Mouse (Mus musculus): Measurements from ENCODE around the gene Mrps18b.
A peak's percentile ranks its signal among the peaks of the same experiment; 100 is the strongest.

The Mrps18b gene

DNA sequence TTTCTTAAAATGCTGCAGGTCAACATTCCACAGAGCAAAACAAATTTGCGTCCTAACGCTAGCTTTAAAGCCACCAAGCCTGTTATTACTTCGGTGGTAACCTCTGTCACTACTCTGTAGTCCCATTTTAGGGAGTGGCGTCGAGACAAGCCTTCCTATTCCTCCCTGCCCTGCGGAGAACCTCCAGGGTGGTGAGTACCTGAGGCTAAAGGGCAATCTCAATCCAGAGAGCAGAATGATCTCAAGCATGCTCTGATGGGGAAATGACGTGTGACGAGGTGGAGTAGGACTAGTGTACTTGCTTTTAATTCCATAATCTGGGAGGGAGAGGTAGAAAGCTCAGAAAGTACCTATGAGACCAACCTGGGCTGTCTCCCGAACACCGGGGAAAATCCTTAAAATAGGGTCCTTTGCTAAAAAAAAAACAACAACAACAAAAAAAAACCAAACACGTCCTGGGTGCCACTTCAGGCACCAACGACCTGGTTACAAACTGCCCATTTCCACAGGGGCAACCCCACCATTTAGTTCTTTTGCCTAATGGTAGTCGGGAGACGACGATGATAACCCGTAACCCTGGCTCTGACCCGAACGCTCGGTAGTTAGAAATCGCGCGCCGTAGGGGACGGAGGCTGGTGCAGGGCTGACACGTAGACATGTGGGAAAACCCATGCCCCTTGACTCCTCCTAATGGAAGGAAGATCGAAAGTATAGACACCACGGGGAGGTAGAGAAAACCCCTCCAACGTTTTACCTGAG, 472 bp downstream of the Mrps18b start:
- TF ChIP-seq NANOG (IDR thresholded peaks at IDR 0.05; ENCODE audit: borderline replicate concordance, low read length), result no peak
- TF ChIP-seq CTCF (conservative IDR thresholded peaks at IDR 0.05; ENCODE audit: low read length), result no peak; the same call in 1 of the 2 replicates
- no peak for TF ChIP-seq POU5F1 (IDR thresholded peaks at IDR 0.05; ENCODE audit: borderline replicate concordance, low read length)
- peak overlapping the region; percentile 99 for H3K4me3 ChIP-seq (replicated peaks; ENCODE audit: low read length)
- peaks cover 70% of the 10 kb centered on the region for H3K36me3 ChIP-seq (ENCODE audit: insufficient read depth, low read length)
- no peaks in the 10 kb centered on the region for H3K9me3 ChIP-seq (ENCODE audit: low read length)
- peaks cover 56% of the 10 kb centered on the region for H3K4me1 ChIP-seq (replicated peaks; ENCODE audit: low read depth, low read length)
- no peaks in the 10 kb centered on the region for H3K27me3 ChIP-seq (ENCODE audit: insufficient read depth, low read length)

DNA sequence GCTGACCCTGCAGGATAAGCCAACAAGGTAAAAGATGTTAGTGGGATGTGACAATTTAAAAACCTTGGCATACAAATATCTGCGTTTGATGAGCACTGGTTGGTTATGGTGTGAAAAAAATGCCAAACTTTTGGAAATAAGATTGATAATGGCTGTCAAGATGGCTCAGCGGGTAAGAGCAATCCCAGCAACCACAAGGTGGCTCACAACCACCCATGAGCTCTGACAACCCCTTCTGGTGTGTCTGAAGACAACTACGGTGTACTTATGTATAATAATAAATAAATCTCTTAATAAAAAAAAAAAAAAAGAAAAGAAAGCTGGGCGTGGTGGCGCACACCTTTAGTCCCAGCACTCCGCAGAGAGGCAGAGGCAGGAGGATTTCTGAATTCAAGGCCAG, 1.2 kb downstream of the Mrps18b start:
- Histone ChIP-seq H3K4me1 (replicated peaks; ENCODE audit: low read depth, low read length) (peaks cover 51% of the 10 kb centered on the region), H3K9me3 (ENCODE audit: low read length) (no peaks in the 10 kb centered on the region), H3K36me3 (ENCODE audit: insufficient read depth, low read length) (peaks cover 67% of the 10 kb centered on the region), H3K4me3 (replicated peaks; ENCODE audit: low read length) (peak overlapping the region; percentile 99), H3K27me3 (ENCODE audit: insufficient read depth, low read length) (no peaks in the 10 kb centered on the region)
- TF ChIP-seq POU5F1 (IDR thresholded peaks at IDR 0.05; ENCODE audit: borderline replicate concordance, low read length), result no peak
- no peak for TF ChIP-seq CTCF (conservative IDR thresholded peaks at IDR 0.05; ENCODE audit: low read length)
- TF ChIP-seq NANOG (IDR thresholded peaks at IDR 0.05; ENCODE audit: borderline replicate concordance, low read length), result no peak

DNA sequence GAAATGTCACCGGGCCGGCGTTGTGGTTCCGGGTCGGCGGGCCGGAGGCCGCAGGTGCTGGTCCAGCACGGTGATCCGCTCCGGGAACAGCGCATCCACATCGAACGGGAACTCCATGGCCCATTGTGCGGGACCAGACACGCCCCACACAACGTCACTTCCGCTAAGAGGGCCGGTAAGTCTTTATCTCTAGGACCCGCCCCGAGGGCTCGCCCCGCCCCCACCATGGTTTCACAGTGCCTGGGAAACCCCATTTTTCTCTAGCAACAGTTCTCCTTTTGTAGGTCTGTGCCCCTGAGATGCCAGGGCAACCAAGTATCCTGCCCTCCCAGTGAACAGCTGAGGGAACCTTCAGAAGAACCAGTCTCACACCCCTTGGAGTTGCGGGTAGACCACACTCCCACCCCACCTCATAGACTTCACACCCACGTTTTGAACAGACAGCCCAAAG, 6.2 kb downstream of the Mrps18b start, which contains the start of gene Atat1:
TSS of gene Atat1 (minus strand) at position 157 of the 451 bp plus-strand sequence.
- Histone ChIP-seq H3K36me3 (ENCODE audit: insufficient read depth, low read length) (peaks cover 81% of the 10 kb centered on the region), H3K4me3 (replicated peaks; ENCODE audit: low read length) (peak within 1 kb of the TSS; percentile 83), H3K4me1 (replicated peaks; ENCODE audit: low read depth, low read length) (peaks cover 61% of the 10 kb centered on the region), H3K9me3 (ENCODE audit: low read length) (no peaks in the 10 kb centered on the region), H3K27me3 (ENCODE audit: insufficient read depth, low read length) (no peaks in the 10 kb centered on the region)
- no peak for TF ChIP-seq POU5F1 (IDR thresholded peaks at IDR 0.05; ENCODE audit: borderline replicate concordance, low read length)
- TF ChIP-seq CTCF (conservative IDR thresholded peaks at IDR 0.05; ENCODE audit: low read length), result no peak
- no peak for TF ChIP-seq NANOG (IDR thresholded peaks at IDR 0.05; ENCODE audit: borderline replicate concordance, low read length)

- Histone ChIP-seq H3K27me3 (ENCODE audit: insufficient read depth, low read length) (no peaks in the 10 kb centered on the region), H3K4me1 (replicated peaks; ENCODE audit: low read depth, low read length) (peaks cover 55% of the 10 kb centered on the region), H3K36me3 (ENCODE audit: insufficient read depth, low read length) (peaks cover 79% of the 10 kb centered on the region), H3K4me3 (replicated peaks; ENCODE audit: low read length) (peak overlapping the region; percentile 83), H3K9me3 (ENCODE audit: low read length) (no peaks in the 10 kb centered on the region)
- no peak for TF ChIP-seq CTCF (conservative IDR thresholded peaks at IDR 0.05; ENCODE audit: low read length)
- TF ChIP-seq POU5F1 (IDR thresholded peaks at IDR 0.05; ENCODE audit: borderline replicate concordance, low read length), result no peak
- no peak for TF ChIP-seq NANOG (IDR thresholded peaks at IDR 0.05; ENCODE audit: borderline replicate concordance, low read length)
These were observed 6.8 kb downstream of the Mrps18b start for GRCm38 (mm10) chr17:35909186-35909918.

DNA sequence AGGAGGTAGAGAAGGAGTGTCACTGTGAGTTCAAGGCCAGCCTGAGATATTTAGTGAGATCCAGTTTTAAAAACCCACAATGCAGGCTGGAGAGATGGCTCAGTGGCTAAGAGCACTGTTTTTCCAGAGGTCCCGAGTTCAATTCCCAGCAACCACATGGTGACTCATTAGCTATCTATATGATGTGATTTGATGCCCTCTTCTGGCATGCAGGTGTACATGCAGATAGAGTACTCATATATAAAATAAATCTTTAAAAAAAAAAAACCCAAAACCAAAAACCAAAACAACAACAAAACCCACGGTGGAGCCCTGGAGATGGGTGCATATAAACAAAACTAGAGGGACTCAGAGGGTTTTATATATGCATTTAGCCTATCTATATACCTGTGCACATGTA, 8.6 kb downstream of the Mrps18b start:
- no peaks in the 10 kb centered on the region for H3K9me3 ChIP-seq (ENCODE audit: low read length)
- no peak for TF ChIP-seq NANOG (IDR thresholded peaks at IDR 0.05; ENCODE audit: borderline replicate concordance, low read length)
- TF ChIP-seq CTCF (conservative IDR thresholded peaks at IDR 0.05; ENCODE audit: low read length), result no peak; the same call in 1 of the 2 replicates
- no peak for TF ChIP-seq POU5F1 (IDR thresholded peaks at IDR 0.05; ENCODE audit: borderline replicate concordance, low read length)
- H3K36me3 ChIP-seq (ENCODE audit: insufficient read depth, low read length), result peaks cover 77% of the 10 kb centered on the region
- peaks cover 43% of the 10 kb centered on the region for H3K4me1 ChIP-seq (replicated peaks; ENCODE audit: low read depth, low read length)
- H3K4me3 ChIP-seq (replicated peaks; ENCODE audit: low read length), result no peak overlapping the region
- no peaks in the 10 kb centered on the region for H3K27me3 ChIP-seq (ENCODE audit: insufficient read depth, low read length)

DNA sequence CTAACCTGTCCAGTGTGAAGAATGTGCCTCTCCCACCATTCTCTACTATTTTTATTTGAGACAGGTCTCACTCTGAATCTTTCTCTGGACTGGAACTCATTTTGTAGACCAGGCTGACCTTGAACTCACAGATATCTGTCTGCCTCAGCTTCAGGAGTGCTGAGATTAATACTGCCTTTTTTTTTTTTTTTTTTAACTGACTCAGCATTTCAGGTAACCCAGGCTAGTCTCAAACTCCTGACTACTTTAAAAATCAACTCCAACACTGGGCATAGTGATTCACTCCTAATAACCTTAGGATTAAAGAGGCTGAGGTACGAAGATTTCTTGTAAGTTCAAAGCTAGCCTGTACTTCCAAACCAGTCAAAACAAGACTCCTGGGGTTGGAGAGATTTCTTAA, 10.6 kb downstream of the Mrps18b start:
- Histone ChIP-seq H3K36me3 (ENCODE audit: insufficient read depth, low read length) (peaks cover 61% of the 10 kb centered on the region), H3K9me3 (ENCODE audit: low read length) (no peaks in the 10 kb centered on the region), H3K4me3 (replicated peaks; ENCODE audit: low read length) (no peak overlapping the region), H3K4me1 (replicated peaks; ENCODE audit: low read depth, low read length) (peaks cover 40% of the 10 kb centered on the region), H3K27me3 (ENCODE audit: insufficient read depth, low read length) (no peaks in the 10 kb centered on the region)
- TF ChIP-seq CTCF (conservative IDR thresholded peaks at IDR 0.05; ENCODE audit: low read length) (no peak), POU5F1 (IDR thresholded peaks at IDR 0.05; ENCODE audit: borderline replicate concordance, low read length) (no peak), NANOG (IDR thresholded peaks at IDR 0.05; ENCODE audit: borderline replicate concordance, low read length) (no peak)

DNA sequence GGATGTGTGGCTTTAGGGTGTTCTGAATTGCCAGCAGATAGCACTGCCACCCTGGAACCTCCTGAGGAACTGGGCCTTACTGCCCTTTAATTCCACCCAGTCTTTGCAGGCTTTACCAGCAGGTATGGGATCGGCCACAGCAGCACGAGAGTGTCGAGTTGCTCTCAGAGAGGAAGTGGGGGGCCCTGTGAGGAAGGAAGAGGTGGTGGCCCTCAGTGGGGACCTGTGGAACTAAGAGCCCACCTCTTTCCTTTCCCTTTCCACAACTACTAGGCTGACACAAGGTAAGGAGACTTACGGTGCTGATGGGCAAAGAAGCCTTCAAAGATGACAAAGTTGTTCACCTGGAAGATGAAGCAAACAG, 12.2 kb downstream of the Mrps18b start:
- Histone ChIP-seq H3K27me3 (ENCODE audit: insufficient read depth, low read length) (no peaks in the 10 kb centered on the region), H3K9me3 (ENCODE audit: low read length) (no peaks in the 10 kb centered on the region), H3K4me3 (replicated peaks; ENCODE audit: low read length) (no peak overlapping the region), H3K36me3 (ENCODE audit: insufficient read depth, low read length) (peaks cover 66% of the 10 kb centered on the region), H3K4me1 (replicated peaks; ENCODE audit: low read depth, low read length) (peaks cover 44% of the 10 kb centered on the region)
- TF ChIP-seq CTCF (conservative IDR thresholded peaks at IDR 0.05; ENCODE audit: low read length) (no peak), POU5F1 (IDR thresholded peaks at IDR 0.05; ENCODE audit: borderline replicate concordance, low read length) (no peak), NANOG (IDR thresholded peaks at IDR 0.05; ENCODE audit: borderline replicate concordance, low read length) (no peak)

DNA sequence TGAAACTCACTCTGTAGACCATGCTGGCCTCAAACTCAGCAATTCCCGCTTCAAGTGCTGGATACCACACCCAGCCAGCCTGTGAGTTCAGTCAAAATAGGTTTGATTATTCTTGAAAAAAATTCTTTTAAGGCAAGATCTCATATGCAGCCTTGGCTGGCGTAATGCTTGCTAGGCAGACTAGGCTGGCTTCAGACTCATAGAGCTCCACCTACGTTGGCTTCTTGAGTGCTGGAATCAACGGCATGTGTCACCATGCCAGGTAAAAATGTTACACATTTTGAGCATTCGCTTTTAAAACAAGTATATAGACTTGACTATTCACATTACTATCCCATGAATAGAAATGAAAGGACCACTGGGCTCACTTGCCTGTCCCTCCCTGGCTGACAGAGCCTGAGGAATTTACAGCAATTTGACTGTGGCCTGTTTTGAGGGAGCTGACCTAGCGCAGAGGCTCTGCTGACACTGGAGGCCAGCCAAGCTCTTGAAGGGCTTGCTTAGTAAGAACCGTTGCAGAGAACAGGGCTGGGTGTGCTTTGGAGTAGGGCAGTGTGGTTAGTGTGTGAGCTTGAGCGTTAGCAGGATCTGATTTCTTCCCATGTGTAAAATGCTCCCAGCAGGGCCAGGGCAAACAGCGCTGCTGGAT, 12.7 kb downstream of the Mrps18b start:
- peaks cover 62% of the 10 kb centered on the region for H3K36me3 ChIP-seq (ENCODE audit: insufficient read depth, low read length)
- TF ChIP-seq NANOG (IDR thresholded peaks at IDR 0.05; ENCODE audit: borderline replicate concordance, low read length) (no peak), CTCF (conservative IDR thresholded peaks at IDR 0.05; ENCODE audit: low read length) (no peak)
- H3K4me3 ChIP-seq (replicated peaks; ENCODE audit: low read length), result no peak overlapping the region

More for the DNA sequence above, 12.7 kb downstream of the Mrps18b start:
- Histone ChIP-seq H3K4me1 (replicated peaks; ENCODE audit: low read depth, low read length) (peaks cover 41% of the 10 kb centered on the region), H3K9me3 (ENCODE audit: low read length) (no peaks in the 10 kb centered on the region), H3K27me3 (ENCODE audit: insufficient read depth, low read length) (no peaks in the 10 kb centered on the region)
